ENCODE assay signal across 8 mouse cellular contexts in genomic region chrX:136172786-136173185, GRCm38 (mm10). TPM values are rescaled to one million over a fixed set of nuclear protein-coding genes. Genes with fewer than 3 reads are reported as not detected.
A peak's percentile ranks its signal among the peaks of the same experiment; 100 is the strongest.
DNase-seq lines count a peak whose midpoint lies in the region; ATAC-seq and TF ChIP-seq lines count a peak whose summit lies in the region.
"Had no signal": no experiment of that assay in that cellular context is flagged by ENCODE, and none has a peak within 500 bp of the region (broad histone marks: within the 10 kb centered on the region; RNA-seq: fewer than 3 reads in every experiment).

No protein-coding gene starts in this region.

- H3K9ac ChIP-seq in forebrain, embryonic 12.5 days, result 0 out of 2 replicates have a peak overlapping the region, but pooled peaks have one; percentile 21
- H3K9ac ChIP-seq in liver, embryonic 11.5 days (ENCODE audit: low read depth, low read length), result peak overlapping the region; percentile 38; the same call in 1 of the 2 replicates
- H3K9ac ChIP-seq in stomach, embryonic 16.5 days (ENCODE audit: low read length), result peak overlapping the region; percentile 37

- peak overlapping the region; percentile 49 for H3K4me2 ChIP-seq in forebrain, embryonic 12.5 days
- H3K4me2 ChIP-seq in liver, embryonic 11.5 days, result peak overlapping the region; percentile 64
- peak overlapping the region; percentile 49 for H3K4me2 ChIP-seq in stomach, embryonic 16.5 days (ENCODE audit: low read depth, low read length)

- H3K4me3 ChIP-seq in forebrain, embryonic 12.5 days (replicated peaks), result peak overlapping the region; percentile 51
- peak overlapping the region; percentile 55 for H3K4me3 ChIP-seq in liver, embryonic 11.5 days (ENCODE audit: low read depth, low read length)
- H3K4me3 ChIP-seq in stomach, embryonic 16.5 days (replicated peaks; ENCODE audit: low read length), result peak overlapping the region; percentile 66
- H3K4me3 ChIP-seq in thymus, adult 2 months (ENCODE audit: control insufficient read depth, insufficient read depth, low read length), result no peak overlapping the region

- peaks cover 11% of the 10 kb centered on the region for H3K27me3 ChIP-seq in forebrain, embryonic 12.5 days
- no peaks in the 10 kb centered on the region for H3K27me3 ChIP-seq in liver, embryonic 11.5 days (replicated peaks; ENCODE audit: control insufficient read depth, insufficient read depth, low read length)
- H3K27me3 ChIP-seq in stomach, embryonic 16.5 days (ENCODE audit: control insufficient read depth, insufficient read depth, low read length), result no peaks in the 10 kb centered on the region
- H3K27me3 ChIP-seq in thymus, adult 2 months (ENCODE audit: control insufficient read depth, insufficient read depth, low read length), result no peaks in the 10 kb centered on the region

- DNase-seq in retina, embryonic 14.5 days (ENCODE audit: low spot score), result peak; percentile 22
- DNase-seq in retina, postnatal 1 day, result no peak
- no peak for DNase-seq in liver, embryonic 11.5 days (ENCODE audit: low spot score)
- DNase-seq in thymus, adult 2 months, result no peak
- DNase-seq in urinary bladder, postnatal 36 days (ENCODE audit: low spot score in 2 of 2), result no peak

- H3K27ac ChIP-seq in forebrain, embryonic 12.5 days, result 0 out of 2 replicates have a peak overlapping the region, but pooled peaks have one; percentile 13
- no peak overlapping the region for H3K27ac ChIP-seq in liver, embryonic 11.5 days (ENCODE audit: low read depth, low read length)
- no peak overlapping the region; the same call in 1 of the 2 replicates for H3K27ac ChIP-seq in stomach, embryonic 16.5 days (ENCODE audit: low read length)
- H3K27ac ChIP-seq in thymus, adult 2 months (ENCODE audit: control insufficient read depth, insufficient read depth, low read length), result no peak overlapping the region

- H3K36me3 ChIP-seq in forebrain, embryonic 12.5 days (replicated peaks), result no peaks in the 10 kb centered on the region
- H3K36me3 ChIP-seq in liver, embryonic 11.5 days (ENCODE audit: control insufficient read depth, insufficient read depth, low read length), result no peaks in the 10 kb centered on the region
- H3K36me3 ChIP-seq in stomach, embryonic 16.5 days (ENCODE audit: control insufficient read depth, insufficient read depth, low read length), result no peaks in the 10 kb centered on the region
- no peaks in the 10 kb centered on the region for H3K36me3 ChIP-seq in thymus, adult 2 months (ENCODE audit: control insufficient read depth, insufficient read depth, low read length)

- no peak for TF ChIP-seq POLR2A in thymus, adult 2 months (IDR thresholded peaks at IDR 0.05; ENCODE audit: control insufficient read depth, extremely low read depth, insufficient read depth, low read length, poor library complexity)

- 27% methylated on average over 10 of the region's 10 CpGs for WGBS in forebrain, embryonic 12.5 days
- WGBS in liver, embryonic 11.5 days, result 27% methylated on average over 10 of the region's 10 CpGs
- 25% methylated on average over 10 of the region's 10 CpGs for WGBS in stomach, embryonic 16.5 days
- WGBS in thymus, adult 2 months, result 27% methylated on average over 10 of the region's 10 CpGs

- no peak for TF ChIP-seq CTCF in thymus, adult 2 months (IDR thresholded peaks at IDR 0.05; ENCODE audit: borderline replicate concordance, control insufficient read depth, extremely low read depth, insufficient read depth, low read length, poor library complexity)

- no peaks in the 10 kb centered on the region for H3K4me1 ChIP-seq in forebrain, embryonic 12.5 days
- H3K4me1 ChIP-seq in liver, embryonic 11.5 days (replicated peaks; ENCODE audit: control insufficient read depth, insufficient read depth, low read length), result no peaks in the 10 kb centered on the region
- no peaks in the 10 kb centered on the region for H3K4me1 ChIP-seq in stomach, embryonic 16.5 days (ENCODE audit: control insufficient read depth, insufficient read depth, low read length)
- H3K4me1 ChIP-seq in thymus, adult 2 months (replicated peaks; ENCODE audit: control insufficient read depth, insufficient read depth, low read length), result no peaks in the 10 kb centered on the region

- H3K9me3 ChIP-seq in forebrain, embryonic 12.5 days, result no peaks in the 10 kb centered on the region
- H3K9me3 ChIP-seq in liver, embryonic 11.5 days (ENCODE audit: control insufficient read depth, low read length), result no peaks in the 10 kb centered on the region
- no peaks in the 10 kb centered on the region for H3K9me3 ChIP-seq in stomach, embryonic 16.5 days (replicated peaks; ENCODE audit: control insufficient read depth, low read length)

- ATAC-seq in forebrain, embryonic 12.5 days (ENCODE audit: low FRiP score), result no peak; the same call in 1 of the 2 replicates
- ATAC-seq in liver, embryonic 11.5 days (replicated peaks; ENCODE audit: low FRiP score), result no peak
- no peak for ATAC-seq in stomach, embryonic 16.5 days (ENCODE audit: insufficient read depth, low FRiP score)

RNA-seq across cellular contexts. Expression of gene Tceal8, which starts 0.6 kb away (rescaled TPM):
- polyA plus RNA-seq in forebrain, embryonic 12.5 days (2016; fragmentation: Nextera tagmentation; extraction: Ambion mirVana), result 145 and 152 TPM in 2 replicates
- polyA plus RNA-seq in liver, embryonic 11.5 days (2014; fragmentation: Nextera tagmentation; extraction: Ambion mirVana), result 236 and 244 TPM in 2 replicates
- polyA plus RNA-seq in stomach, embryonic 16.5 days (2015; fragmentation: Nextera tagmentation; extraction: Ambion mirVana), result 173 and 201 TPM in 2 replicates
- 0.96 and 1.2 TPM in 2 replicates for polyA plus RNA-seq in thymus, adult 2 months (2012; rRNA removed)

RNA-seq across cellular contexts. Expression of gene Tceal5, which starts 30.9 kb away (rescaled TPM):
- 10.4 and 11.1 TPM in 2 replicates for polyA plus RNA-seq in forebrain, embryonic 12.5 days (2016; fragmentation: Nextera tagmentation; extraction: Ambion mirVana)
- 1.2 and 1.6 TPM in 2 replicates for polyA plus RNA-seq in liver, embryonic 11.5 days (2014; fragmentation: Nextera tagmentation; extraction: Ambion mirVana)
- polyA plus RNA-seq in stomach, embryonic 16.5 days (2015; fragmentation: Nextera tagmentation; extraction: Ambion mirVana), result 4.7 and 7.0 TPM in 2 replicates
- polyA plus RNA-seq in thymus, adult 2 months (2012; rRNA removed), result 0.12 TPM in 1 of 2 replicates, not detected in the other
- polyA plus RNA-seq: testis, adult 2 months had no signal

RNA-seq across cellular contexts. Expression of gene Bex4, which starts 34.0 kb away (rescaled TPM):
- polyA plus RNA-seq in forebrain, embryonic 12.5 days (2016; fragmentation: Nextera tagmentation; extraction: Ambion mirVana), result 117 and 124 TPM in 2 replicates
- 307 and 310 TPM in 2 replicates for polyA plus RNA-seq in liver, embryonic 11.5 days (2014; fragmentation: Nextera tagmentation; extraction: Ambion mirVana)
- polyA plus RNA-seq in stomach, embryonic 16.5 days (2015; fragmentation: Nextera tagmentation; extraction: Ambion mirVana), result 76.9 and 103 TPM in 2 replicates
- polyA plus RNA-seq in thymus, adult 2 months (2012; rRNA removed), result not detected in 2 replicates

RNA-seq across cellular contexts. Expression of gene Tceal7, which starts 41.8 kb away (rescaled TPM):
- polyA plus RNA-seq in forebrain, embryonic 12.5 days (2016; fragmentation: Nextera tagmentation; extraction: Ambion mirVana), result 0.76 and 1.5 TPM in 2 replicates
- polyA plus RNA-seq in liver, embryonic 11.5 days (2014; fragmentation: Nextera tagmentation; extraction: Ambion mirVana), result 0.69 and 0.77 TPM in 2 replicates
- 2.9 and 94.6 TPM in 2 replicates for polyA plus RNA-seq in stomach, embryonic 16.5 days (2015; fragmentation: Nextera tagmentation; extraction: Ambion mirVana)
- polyA plus RNA-seq in thymus, adult 2 months (2012; rRNA removed), result not detected in 2 replicates
- polyA plus RNA-seq: testis, adult 2 months had no signal

RNA-seq across cellular contexts. Expression of gene Bex1, which starts 42.5 kb away (rescaled TPM):
- 131 and 138 TPM in 2 replicates for polyA plus RNA-seq in forebrain, embryonic 12.5 days (2016; fragmentation: Nextera tagmentation; extraction: Ambion mirVana)
- polyA plus RNA-seq in liver, embryonic 11.5 days (2014; fragmentation: Nextera tagmentation; extraction: Ambion mirVana), result 195 and 210 TPM in 2 replicates
- 54.8 and 84.5 TPM in 2 replicates for polyA plus RNA-seq in stomach, embryonic 16.5 days (2015; fragmentation: Nextera tagmentation; extraction: Ambion mirVana)
- polyA plus RNA-seq in thymus, adult 2 months (2012; rRNA removed), result 1.5 and 2.1 TPM in 2 replicates

Comparison
In these comparisons a context has a peak if more than half of its experiments do, and no peak if none do; other contexts are left out.
1. RNA of gene Tceal8, which starts 0.6 kb away (polyA plus RNA-seq): 236 to 244 TPM in liver, embryonic 11.5 days, 173 to 201 TPM in stomach, embryonic 16.5 days and 145 to 152 TPM in forebrain, embryonic 12.5 days; 0.96 to 1.2 TPM in thymus, adult 2 months; every median in the first group is over 10 times any median in the second.
2. RNA of gene Bex4, which starts 34.0 kb away (polyA plus RNA-seq): 307 to 310 TPM in liver, embryonic 11.5 days, 117 to 124 TPM in forebrain, embryonic 12.5 days and 76.9 to 103 TPM in stomach, embryonic 16.5 days; not detected in thymus, adult 2 months; every median in the first group is over 10 times any median in the second.
3. Peak in every context shown above with its lines, with median percentiles within 50 percentile points of each other: H3K4me2 ChIP-seq and H3K9ac ChIP-seq.